Mouse (Mus musculus): ENCODE measurements around the gene Coq2.

GRCm38 (mm10) chr5:100643991-100644535, 30.9 kb downstream of the Coq2 start:
- no peak for TF ChIP-seq CTCF (IDR thresholded peaks at IDR 0.05; ENCODE audit: low read depth)
- peak; percentile 93 for TF ChIP-seq EP300 (IDR thresholded peaks at IDR 0.05; ENCODE audit: low read depth)
